In the genomic region with DNA sequence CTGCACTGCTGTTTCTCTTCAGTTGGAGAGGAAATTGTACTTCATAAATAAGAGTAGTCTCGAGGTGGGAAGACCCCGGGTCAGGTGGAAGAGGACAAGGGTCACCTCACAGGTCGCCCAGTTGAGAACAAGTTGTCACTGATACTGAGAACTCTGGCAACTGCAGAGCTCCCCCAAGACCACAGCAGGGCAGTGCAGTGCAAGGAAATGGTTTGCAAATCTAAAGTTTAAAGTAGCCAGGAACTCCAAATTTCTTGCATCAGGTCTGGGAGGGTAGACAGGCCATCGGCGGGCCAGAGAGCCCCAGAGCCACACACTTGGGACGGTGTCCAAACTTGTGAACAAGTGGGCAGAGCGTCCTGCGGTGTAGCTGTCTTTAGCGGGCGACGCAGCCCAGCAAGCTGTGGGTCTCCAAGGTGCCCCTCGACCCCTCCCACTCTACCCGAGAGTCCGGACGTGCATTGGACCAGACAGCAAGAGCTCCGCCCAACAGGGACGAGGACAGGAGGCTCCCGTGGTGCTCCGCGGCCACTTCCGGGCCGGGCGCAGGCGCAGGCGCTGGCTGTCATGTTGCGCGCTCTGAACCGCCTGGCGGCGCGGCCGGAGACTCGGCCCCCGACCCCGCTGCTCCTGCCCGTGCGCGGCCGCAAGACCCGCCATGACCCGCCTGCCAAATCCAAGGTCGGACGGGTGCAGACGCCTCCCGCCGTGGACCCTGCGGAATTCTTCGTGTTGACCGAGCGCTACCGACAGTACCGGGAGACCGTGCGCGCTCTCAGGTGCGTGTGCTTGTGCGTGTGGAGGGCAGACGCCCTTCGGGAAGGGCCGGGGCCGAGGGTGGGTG, we compare ENCODE assay signal across 8 mouse cellular contexts. TPM values are rescaled to one million over a fixed set of nuclear protein-coding genes. Genes with fewer than 3 reads are reported as not detected.
DNase-seq lines count a peak whose midpoint lies in the region; ATAC-seq lines count a peak whose summit lies in the region.

A gene (plus strand): TSS at position 531 of the 844 bp plus-strand sequence.

- H3K27ac ChIP-seq in hindbrain, embryonic 16.5 days (ENCODE audit: low read depth, low read length): peak within 1 kb of the TSS; percentile 65
- peak within 1 kb of the TSS; percentile 54 for H3K27ac ChIP-seq in macrophage

- H3K79me2 ChIP-seq in macrophage (ENCODE audit: inconsistent target): peaks cover 13% of the 10 kb centered on the region

- H3K9ac ChIP-seq in hindbrain, embryonic 16.5 days (ENCODE audit: low read depth, low read length): peak within 1 kb of the TSS; percentile 79

- H3K4me2 ChIP-seq in hindbrain, embryonic 16.5 days (ENCODE audit: low read length): peak within 1 kb of the TSS; percentile 81

- no peaks in the 10 kb centered on the region for H3K9me3 ChIP-seq in hindbrain, embryonic 16.5 days (ENCODE audit: control insufficient read depth, low read length)

- no peaks in the 10 kb centered on the region for H3K27me3 ChIP-seq in hindbrain, embryonic 16.5 days (replicated peaks; ENCODE audit: control insufficient read depth, insufficient read depth, low read length)

- under 1% methylated on average over 56 of the region's 61 CpGs for WGBS in hindbrain, embryonic 16.5 days
- WGBS in macrophage (ENCODE audit: missing documents): under 1% methylated on average over 61 of the region's 61 CpGs

- DNase-seq in WW6 (ENCODE audit: low read depth, low spot score): peak; percentile 85
- peak; percentile 79 to 89 for DNase-seq in cerebellum, postnatal 4 days (ENCODE audit: low spot score in 2 of 2)
- DNase-seq in gastrocnemius, adult 18-20 months (ENCODE audit: low spot score): peak; percentile 92
- peak; percentile 91 to 96 for DNase-seq in left cerebral cortex, adult 18-20 months (ENCODE audit: low spot score in 2 of 2)
- peak; percentile 97 for DNase-seq in right cerebral cortex, adult 18-20 months
- DNase-seq in urinary bladder, postnatal 10 days (ENCODE audit: low spot score): peak; percentile 54

- H3K4me3 ChIP-seq in hindbrain, embryonic 16.5 days (ENCODE audit: low read length): peak within 1 kb of the TSS; percentile 69
- H3K4me3 ChIP-seq in macrophage (ENCODE audit: inconsistent target): peak within 1 kb of the TSS; percentile 46

- ATAC-seq in hindbrain, embryonic 16.5 days: peak; percentile 99

- H3K4me1 ChIP-seq in hindbrain, embryonic 16.5 days (ENCODE audit: control insufficient read depth, insufficient read depth, low read depth, low read length): peaks cover 18% of the 10 kb centered on the region

- H3K36me3 ChIP-seq in hindbrain, embryonic 16.5 days (ENCODE audit: control insufficient read depth, insufficient read depth, low read length): peaks cover 7% of the 10 kb centered on the region
- H3K36me3 ChIP-seq in macrophage (ENCODE audit: inconsistent target): no peaks in the 10 kb centered on the region

RNA-seq across cellular contexts. Expression of the gene that starts here (rescaled TPM):
- total RNA-seq in gastrocnemius, adult 18-20 months (2021): 10 to 100 TPM; 45.8 to 46.0 TPM
- 103 and 113 TPM in 2 replicates for polyA plus RNA-seq in hindbrain, embryonic 16.5 days (2015; fragmentation: Nextera tagmentation; extraction: Ambion mirVana)
- total RNA-seq in left cerebral cortex, adult 18-20 months (2021): 10 to 100 TPM; 71.0 to 75.4 TPM
- total RNA-seq in macrophage (2018; cell fraction: chromatin; rRNA removed): 10 to 100 TPM in 25 of 26 experiments, 1 to 10 TPM in 1; 7.9 to 55.6 (median 30.2) TPM
- 10 to 100 TPM; 15.3 to 33.7 (median 24.5) TPM for total RNA-seq in macrophage (2018; cell fraction: cytosol; rRNA removed)
- 10 to 100 TPM in 24 of 26 experiments, 1 to 10 TPM in 2; 7.0 to 44.6 (median 27.8) TPM for total RNA-seq in macrophage (2018; cell fraction: nucleus; rRNA removed)
- 14.0 to 43.6 TPM (median 23.4 TPM) in 3 replicates for polyA plus RNA-seq in macrophage (2018)

Comparison
In these comparisons a context has a peak if more than half of its experiments do, and no peak if none do; other contexts are left out.
1. Peak in every context shown above with its lines: DNase-seq, ATAC-seq, H3K4me3 ChIP-seq and H3K27ac ChIP-seq.